Mouse (Mus musculus) cerebellum, postnatal 14 days (tissue): ENCODE data around the gene Tesk2.
"Not testable (repeated sequence)": the region's sequence is repeated elsewhere in the genome, so short reads cannot be mapped to it uniquely, and the experiment has no call there.

Experiments used
- DNase-seq, 2 experiments: peaks; one replicate each; pipeline ENCODE4 v3.0.0; 2021; ENCODE audit warnings: mixed read lengths in 2 of 2

The Tesk2 gene

GRCm38 (mm10) chr4:116720343-116721097 is at the start of gene Tesk2:
Tesk2 (plus strand) TSS chr4:116720948.
- DNase-seq = peak; percentile 92 to 93

GRCm38 (mm10) chr4:116672785-116673184 is 48.0 kb upstream of the Tesk2 start:
- no peak for DNase-seq

- DNase-seq = not testable (repeated sequence)
Measured at GRCm38 (mm10) chr4:116674761-116675160, 46.0 kb upstream of the Tesk2 start.

GRCm38 (mm10) chr4:116676027-116676426 is 44.7 kb upstream of the Tesk2 start:
- no peak for DNase-seq

GRCm38 (mm10) chr4:116677808-116678207 is 42.9 kb upstream of the Tesk2 start:
- DNase-seq = no peak

GRCm38 (mm10) chr4:116679141-116679540 is 41.6 kb upstream of the Tesk2 start:
- no peak for DNase-seq

GRCm38 (mm10) chr4:116680521-116680920 is 40.2 kb upstream of the Tesk2 start:
- DNase-seq = not testable (repeated sequence)

GRCm38 (mm10) chr4:116683957-116684356 is 36.8 kb upstream of the Tesk2 start:
- DNase-seq = no peak

- no peak for DNase-seq
Measured at GRCm38 (mm10) chr4:116684665-116685064, 36.1 kb upstream of the Tesk2 start.

- DNase-seq = peak; percentile 91 to 96
Measured at GRCm38 (mm10) chr4:116685402-116686061, 35.2 kb upstream of the Tesk2 start, which contains the start of gene Prdx1. Prdx1 (plus strand) TSS chr4:116685544.

GRCm38 (mm10) chr4:116687041-116687440 is 33.7 kb upstream of the Tesk2 start:
- DNase-seq = no peak

- no peak for DNase-seq
Measured at GRCm38 (mm10) chr4:116689309-116689876, 31.4 kb upstream of the Tesk2 start.

- no peak for DNase-seq
Measured at GRCm38 (mm10) chr4:116692146-116692545, 28.6 kb upstream of the Tesk2 start.

GRCm38 (mm10) chr4:116693785-116694184 is 27.0 kb upstream of the Tesk2 start:
- no peak for DNase-seq

- DNase-seq = no peak
Measured at GRCm38 (mm10) chr4:116698693-116699342, 21.9 kb upstream of the Tesk2 start.

- no peak for DNase-seq
Measured at GRCm38 (mm10) chr4:116700964-116701363, 19.8 kb upstream of the Tesk2 start.

GRCm38 (mm10) chr4:116703804-116704203 is 16.9 kb upstream of the Tesk2 start:
- DNase-seq = peak; percentile 76 to 89

GRCm38 (mm10) chr4:116707666-116708065 is 13.1 kb upstream of the Tesk2 start:
- peak in 1 of 2 experiments; percentile 16 for DNase-seq

GRCm38 (mm10) chr4:116708201-116708764 is 12.5 kb upstream of the Tesk2 start, which contains the start of the genes Mmachc and Ccdc163:
Mmachc (minus strand) TSS chr4:116708406.
Ccdc163 (plus strand) TSS chr4:116708509.
- DNase-seq = peak; percentile 90 to 93

- DNase-seq = peak in 1 of 2 experiments; percentile 14
Measured at GRCm38 (mm10) chr4:116708791-116709390, 11.9 kb upstream of the Tesk2 start.

- no peak for DNase-seq
Measured at GRCm38 (mm10) chr4:116710154-116710553, 10.6 kb upstream of the Tesk2 start.

GRCm38 (mm10) chr4:116712536-116712935 is 8.2 kb upstream of the Tesk2 start:
- DNase-seq = peak; percentile 77 to 78
